Mouse (Mus musculus) spleen, postnatal 4 days (tissue): ENCODE measurements around the gene Dmbx1.

Experiments used
- DNase-seq, 2 experiments: peaks; one replicate each; pipeline ENCODE4 v3.0.0; 2022; ENCODE audit warnings: low spot score in 2 of 2

The Dmbx1 gene

GRCm38 (mm10) chr4:115939295-115940102 is at the start of gene Dmbx1:
Dmbx1 (minus strand) TSS chr4:115939926.
- DNase-seq: no peak

DNA sequence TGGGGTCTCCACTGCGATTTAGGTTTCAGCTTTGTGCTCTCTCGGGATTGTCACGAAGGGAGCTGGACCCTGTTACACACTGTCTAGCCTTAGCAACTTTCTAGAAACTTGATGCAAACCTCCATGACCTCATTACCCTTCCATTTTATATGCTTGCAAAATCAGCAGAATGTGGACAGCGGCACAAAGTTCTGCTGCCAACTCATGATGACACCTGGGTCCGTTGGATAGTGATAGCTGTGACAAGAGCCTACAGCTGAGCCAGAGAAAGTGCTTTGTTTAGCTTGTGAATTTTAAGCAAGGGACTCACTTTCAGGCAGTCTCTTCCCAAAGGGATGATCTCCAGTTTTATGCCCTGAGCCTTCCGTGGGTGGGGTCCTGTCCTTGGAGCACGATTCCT is 49.7 kb upstream of the Dmbx1 start:
- DNase-seq: no peak

- no peak for DNase-seq
These were observed 48.3 kb upstream of the Dmbx1 start for GRCm38 (mm10) chr4:115987858-115988530.

- no peak for DNase-seq
These were observed 47.7 kb upstream of the Dmbx1 start for GRCm38 (mm10) chr4:115987436-115987835.

- no peak for DNase-seq
These were observed 45.2 kb upstream of the Dmbx1 start for GRCm38 (mm10) chr4:115984967-115985366.

- DNase-seq: peak; percentile 67 to 89
These were observed 44.4 kb upstream of the Dmbx1 start for GRCm38 (mm10) chr4:115984111-115984510.

- DNase-seq: peak; percentile 43 to 76
These were observed 41.0 kb upstream of the Dmbx1 start for GRCm38 (mm10) chr4:115980676-115981075.

DNA sequence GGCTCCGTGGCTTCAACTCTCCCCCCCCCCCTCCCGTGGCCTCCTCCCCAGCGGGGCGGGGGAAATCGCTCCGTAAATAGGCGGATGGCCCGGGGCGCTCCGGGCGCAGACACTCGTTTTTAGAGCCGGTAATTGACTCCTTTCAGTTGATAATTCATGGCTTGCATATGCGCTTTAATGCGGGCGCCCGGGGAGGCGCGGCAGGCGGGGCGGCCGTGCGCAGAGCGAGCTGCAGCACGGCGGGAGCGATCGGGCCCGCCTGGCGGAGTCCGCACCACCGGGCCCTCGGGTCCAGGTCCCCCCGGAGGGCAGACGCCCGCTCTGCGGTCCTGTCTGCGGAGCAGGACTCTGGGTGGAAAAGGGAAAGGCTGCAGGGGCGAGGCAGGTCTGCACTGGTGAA is 39.7 kb upstream of the Dmbx1 start:
- DNase-seq: no peak

GRCm38 (mm10) chr4:115978911-115979310 is 39.2 kb upstream of the Dmbx1 start:
- no peak for DNase-seq

DNA sequence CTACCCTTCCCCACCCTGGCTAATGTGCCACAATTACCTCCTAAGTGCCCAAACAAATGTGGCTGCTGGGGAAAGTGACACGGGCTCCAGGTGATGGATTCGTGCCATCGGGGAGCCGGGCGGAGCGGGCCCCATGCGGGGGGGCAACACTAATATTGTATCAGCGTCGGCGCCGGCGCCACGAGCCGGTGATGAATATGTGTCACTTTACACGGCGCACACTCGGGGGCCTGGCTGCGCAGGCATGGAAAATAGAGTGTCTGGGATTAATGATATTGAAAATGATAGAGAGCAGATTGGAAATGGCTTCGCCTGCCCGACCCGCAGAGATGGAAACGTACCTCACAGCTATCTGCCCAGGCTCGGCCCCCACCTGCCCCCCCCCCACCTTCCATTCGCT is 32.8 kb upstream of the Dmbx1 start:
- DNase-seq: no peak

DNA sequence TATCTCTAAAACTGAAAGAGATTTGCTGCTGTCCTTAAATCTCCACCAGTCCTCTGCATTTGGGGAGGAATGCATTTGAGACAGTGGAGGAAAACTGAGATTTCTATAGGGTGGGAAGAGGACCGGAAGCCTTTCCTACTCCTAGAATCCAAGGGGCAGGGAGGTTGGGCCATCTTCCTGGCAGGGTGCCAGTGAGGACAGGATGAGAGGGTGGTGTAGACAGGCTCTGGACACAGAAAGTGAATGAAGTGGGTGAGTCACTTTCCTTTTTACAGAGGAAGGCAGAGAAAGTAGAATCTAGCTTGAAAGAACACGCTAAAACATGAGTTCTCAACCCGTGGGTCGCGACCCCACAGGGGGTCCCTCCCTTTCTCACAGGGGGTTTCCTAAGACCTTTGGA is 24.7 kb upstream of the Dmbx1 start:
- DNase-seq: no peak

GRCm38 (mm10) chr4:115963751-115964150 is 24.0 kb upstream of the Dmbx1 start:
- no peak for DNase-seq

GRCm38 (mm10) chr4:115962671-115963412 is 23.1 kb upstream of the Dmbx1 start:
- DNase-seq: no peak

DNA sequence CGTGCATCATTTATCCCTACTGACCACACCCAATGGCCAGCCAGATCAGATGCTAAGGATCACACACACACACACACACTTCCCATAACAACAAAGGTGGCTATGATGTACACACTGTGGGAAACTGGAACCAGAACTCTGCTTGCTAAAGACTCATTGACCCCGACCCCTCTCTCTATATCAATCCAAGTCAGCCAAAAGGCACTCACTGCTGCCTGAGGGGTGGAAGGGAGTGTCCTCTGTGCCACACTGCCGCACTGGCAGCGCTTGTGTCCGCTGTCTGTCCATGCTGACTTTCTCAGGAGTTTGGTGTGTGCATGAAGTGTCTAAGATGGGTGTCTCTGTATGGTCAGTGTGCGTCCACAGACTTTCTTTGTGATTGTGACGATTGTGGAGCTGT is 22.3 kb upstream of the Dmbx1 start:
- DNase-seq: no peak

GRCm38 (mm10) chr4:115959546-115959945 is 19.8 kb upstream of the Dmbx1 start:
- no peak for DNase-seq

- DNase-seq: no peak
These were observed 15.7 kb upstream of the Dmbx1 start for GRCm38 (mm10) chr4:115955494-115955775.

- DNase-seq: no peak
These were observed 15.1 kb upstream of the Dmbx1 start for GRCm38 (mm10) chr4:115954656-115955493.

- DNase-seq: no peak
These were observed 13.8 kb upstream of the Dmbx1 start for GRCm38 (mm10) chr4:115953559-115953958.

DNA sequence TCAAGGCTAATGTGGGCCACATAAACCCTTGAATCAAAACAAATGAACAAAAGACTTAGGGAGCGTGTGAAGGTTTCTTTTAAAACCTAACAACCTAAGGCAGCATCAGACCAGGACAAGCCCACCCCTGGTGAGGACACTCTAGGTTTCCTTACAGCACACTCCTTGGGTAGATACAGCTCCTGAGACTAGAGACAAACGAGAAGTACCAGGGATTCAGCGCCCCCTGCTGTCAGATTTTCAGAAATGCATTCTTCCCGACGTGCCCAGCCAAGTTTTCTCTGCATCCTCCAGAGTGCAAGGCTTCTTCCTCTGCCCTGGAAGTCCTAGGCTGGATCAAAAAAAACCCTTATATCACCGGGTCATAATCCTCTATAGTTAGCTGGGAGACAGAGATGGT is 13.0 kb upstream of the Dmbx1 start:
- DNase-seq: peak; percentile 37 to 77

DNA sequence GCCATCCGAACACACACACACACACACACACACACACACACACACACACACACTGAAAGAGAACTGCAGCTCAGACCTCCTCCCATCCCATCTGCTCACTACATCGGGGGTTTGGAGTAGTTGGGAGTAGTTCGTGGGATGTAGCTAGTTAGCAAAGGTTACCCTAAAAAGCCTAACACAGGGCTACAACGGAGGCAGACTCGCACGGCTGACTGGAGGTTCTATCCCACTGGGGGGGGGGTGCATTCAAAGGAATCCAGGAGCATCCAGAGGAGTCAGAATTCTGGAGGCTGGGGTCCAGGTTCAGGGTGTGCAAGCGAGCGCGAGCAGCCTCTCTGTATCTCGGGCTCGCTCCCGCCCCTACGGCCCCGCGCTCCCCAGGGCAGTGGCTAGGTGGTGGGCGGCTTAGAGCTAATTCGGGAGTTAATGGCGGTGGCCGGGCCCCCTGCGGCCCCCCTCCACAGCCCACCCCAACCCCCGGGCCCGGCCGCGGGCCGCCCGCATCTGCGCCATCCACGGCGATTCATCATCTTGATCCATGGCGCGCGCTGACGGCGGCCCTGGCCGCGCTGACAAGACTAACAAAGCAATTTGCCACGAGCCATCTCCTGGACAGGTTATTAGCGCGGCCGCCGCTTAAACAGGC is 4.1 kb upstream of the Dmbx1 start:
- no peak for DNase-seq

GRCm38 (mm10) chr4:115941242-115941820 is 1.6 kb upstream of the Dmbx1 start:
- DNase-seq: no peak
